Mouse (Mus musculus): Measurements from ENCODE around the gene Nck2.

The Nck2 gene

DNA sequence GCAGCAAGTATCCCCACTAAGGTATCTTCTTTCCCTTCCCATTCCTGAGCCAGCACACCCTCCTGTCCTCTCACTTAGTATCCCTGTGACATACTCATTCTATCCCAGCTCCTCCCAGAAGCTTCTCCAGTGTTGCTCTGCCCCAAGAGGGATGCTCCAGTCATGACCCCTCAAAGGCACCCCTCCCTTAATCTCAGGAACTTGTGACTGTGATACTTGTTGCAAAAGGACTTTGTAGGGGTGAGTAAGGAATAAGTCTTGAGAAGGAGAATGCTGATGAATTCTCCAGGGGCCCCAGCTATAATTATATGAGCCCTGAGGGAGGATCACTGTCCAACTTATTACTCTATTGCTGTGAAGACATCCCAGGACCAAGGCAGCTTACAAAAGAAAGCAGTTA lies 7.8 kb upstream of the Nck2 start:
- DNase-seq, result no peak

DNA sequence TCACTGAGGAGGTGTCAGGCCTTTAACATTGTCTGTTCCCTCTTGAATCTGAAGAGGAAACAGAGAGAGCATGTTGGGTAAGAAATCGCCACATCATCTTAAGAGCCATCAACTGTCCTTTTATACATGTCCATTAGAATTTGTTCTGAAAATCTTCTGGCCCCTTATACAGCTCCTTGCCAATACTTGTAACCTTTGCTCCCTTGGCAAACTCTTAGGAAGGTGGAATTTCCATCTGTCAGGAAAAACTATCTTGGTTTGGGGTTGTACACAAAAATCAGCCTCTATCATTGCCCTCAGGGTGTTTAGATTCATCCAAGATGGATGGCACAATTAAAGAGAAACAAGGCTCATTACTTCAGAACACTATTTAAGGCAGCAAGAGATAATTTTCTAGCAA lies 5.1 kb upstream of the Nck2 start:
- no peak for DNase-seq

GRCm38 (mm10) chr1:43442568-43442967 lies 1.8 kb upstream of the Nck2 start:
- DNase-seq, result no peak

DNA sequence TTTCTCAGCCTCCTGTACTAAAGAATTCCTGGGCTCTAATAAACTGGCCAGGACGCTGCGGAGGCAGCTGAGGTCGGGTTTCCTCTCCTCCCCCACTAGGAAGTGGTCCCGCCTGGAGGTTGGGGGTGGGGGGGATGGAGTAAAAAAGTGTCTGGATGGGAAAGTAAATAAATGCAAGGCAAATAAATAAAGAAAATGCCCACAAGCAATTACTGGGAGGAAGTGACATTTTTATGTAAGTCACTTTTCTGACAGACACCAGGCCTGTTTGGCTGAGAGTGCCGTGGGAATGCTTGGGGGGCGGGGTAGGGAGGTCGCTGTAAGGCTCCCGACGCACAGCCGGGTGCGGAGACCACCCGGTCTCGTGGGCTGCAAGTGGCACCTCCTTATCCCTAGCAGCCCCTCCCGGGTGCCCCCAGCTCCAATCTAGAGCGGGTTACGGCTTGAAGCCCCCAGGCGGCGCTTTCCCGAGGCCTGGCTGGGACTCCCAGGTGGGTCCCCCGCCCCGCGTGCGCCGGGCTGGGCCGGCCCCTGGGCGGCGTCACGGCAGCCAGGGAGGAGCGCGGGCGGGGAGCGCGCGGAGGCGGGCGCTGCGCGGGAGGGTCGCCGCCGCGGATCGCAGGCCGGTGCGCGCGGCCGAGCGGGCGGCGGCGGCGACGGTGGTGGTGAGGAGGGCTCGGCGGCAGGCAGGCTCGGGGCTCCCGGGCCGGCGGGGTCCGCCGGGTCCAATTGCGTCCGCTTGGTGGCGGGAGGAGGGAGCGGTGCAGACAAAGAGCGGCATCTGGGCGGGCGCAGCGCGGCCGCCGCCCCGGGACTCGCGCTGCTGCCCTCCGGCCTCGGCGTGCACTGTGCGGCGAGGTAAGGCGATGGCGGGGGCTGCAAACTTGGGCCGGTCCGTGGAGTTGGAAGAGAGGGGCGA lies 1.1 kb downstream of the Nck2 start:
- peak; percentile 79 to 87 for DNase-seq

GRCm38 (mm10) chr1:43446089-43446533 lies 1.7 kb downstream of the Nck2 start:
- peak; percentile 68 to 75 for DNase-seq

DNA sequence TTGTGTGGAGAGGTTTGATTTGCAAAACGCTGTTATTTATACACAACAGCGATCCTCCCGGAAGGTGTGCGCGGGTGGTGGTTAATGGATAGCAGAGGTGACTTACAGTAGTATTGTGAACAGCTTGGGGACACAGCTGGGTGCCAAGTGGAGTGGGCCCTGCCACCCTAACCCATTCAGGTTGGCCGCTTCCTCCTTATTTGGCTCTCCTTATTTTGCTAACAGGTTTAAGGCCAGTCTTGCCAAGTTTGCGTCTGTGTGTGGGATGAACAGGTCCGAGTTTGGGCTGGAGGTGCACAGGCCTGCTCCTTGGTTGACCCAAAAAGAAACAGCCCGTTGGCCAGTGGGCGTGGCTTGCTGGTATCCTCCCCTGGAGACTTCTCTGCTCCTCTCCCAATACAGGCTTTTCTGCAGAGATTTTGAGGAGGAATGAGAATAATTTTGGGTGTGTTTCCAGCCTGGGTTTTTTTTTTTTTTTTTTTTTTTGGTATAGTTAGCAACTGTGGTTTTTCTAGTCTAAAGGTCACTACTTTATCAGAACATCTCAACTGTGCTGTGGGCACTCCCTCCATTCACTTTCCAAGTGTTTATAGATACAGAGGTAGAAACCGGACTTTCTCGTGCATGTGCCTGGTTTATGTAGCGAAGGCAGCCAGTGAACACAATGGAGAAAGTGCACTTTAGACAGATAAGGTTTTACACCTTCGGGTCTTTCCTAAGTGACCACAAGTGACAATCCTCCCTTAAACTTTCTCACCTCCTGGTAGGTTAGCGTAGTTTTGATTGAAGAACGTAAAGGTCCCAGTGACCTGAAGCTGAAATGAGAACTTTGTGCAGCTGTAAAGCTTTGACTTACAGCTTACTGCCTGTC lies 2.6 kb downstream of the Nck2 start:
- DNase-seq, result peak; percentile 56 to 68

- no peak for DNase-seq
Observed at GRCm38 (mm10) chr1:43447602-43448287, 3.4 kb downstream of the Nck2 start.

DNA sequence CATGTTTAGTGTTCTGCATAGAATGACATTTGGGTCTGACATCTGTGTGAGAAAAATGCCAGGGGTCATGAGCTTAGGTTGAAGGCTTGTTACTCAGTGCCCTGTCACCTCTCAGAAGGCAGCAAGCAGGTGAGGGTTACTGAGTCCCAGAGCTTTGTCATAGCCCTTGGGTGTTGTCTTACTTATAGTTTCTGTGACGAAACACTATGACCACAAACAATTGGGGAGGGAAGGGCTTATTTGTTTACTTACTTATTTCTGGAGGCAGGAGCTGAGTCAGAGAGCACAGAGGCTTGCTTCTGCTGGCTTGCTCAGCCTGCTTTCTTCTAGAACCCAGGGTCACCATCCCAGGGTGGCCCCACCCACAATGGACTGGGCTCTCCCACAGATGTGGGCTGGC lies 6.4 kb downstream of the Nck2 start:
- no peak for DNase-seq

DNA sequence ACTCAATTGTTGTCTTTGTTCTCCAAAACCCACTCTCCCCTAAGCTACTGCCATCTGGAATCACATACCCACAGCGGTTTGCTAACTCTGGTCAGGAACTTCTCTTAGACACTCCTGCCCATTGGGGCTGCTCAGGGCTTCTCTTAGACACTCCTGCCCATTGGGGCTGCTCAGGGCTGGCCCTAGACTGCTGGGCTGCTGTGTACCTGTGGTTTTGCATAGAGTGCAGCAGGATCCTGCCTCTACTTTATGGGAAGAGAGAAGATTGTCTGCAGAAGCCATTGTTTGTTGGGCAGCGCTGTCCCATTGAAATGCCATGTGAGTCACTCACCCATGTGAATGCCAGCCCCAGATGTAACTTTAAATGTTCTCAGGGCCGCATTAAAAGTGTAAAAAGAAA lies 9.3 kb downstream of the Nck2 start:
- no peak for DNase-seq

GRCm38 (mm10) chr1:43454741-43455140 lies 10.4 kb downstream of the Nck2 start:
- no peak for DNase-seq

DNA sequence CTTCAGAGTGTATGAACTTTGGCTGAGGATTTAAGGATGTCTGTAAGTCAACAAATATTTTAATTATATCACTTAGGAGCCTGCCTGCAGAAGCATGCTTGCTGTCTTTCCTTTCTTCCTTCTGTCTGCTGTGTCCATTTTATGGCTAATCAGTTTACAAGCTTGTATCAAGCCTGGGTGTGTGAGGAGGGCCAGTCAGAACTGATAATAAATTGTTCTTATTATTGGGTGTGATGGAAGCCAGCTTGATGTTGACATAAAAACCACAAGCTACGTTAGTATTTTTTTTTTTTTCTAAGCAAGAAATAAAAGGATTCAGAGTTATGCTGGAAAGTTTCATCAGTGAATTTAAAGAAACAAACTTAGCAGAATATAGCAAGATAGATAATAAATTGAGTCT lies 10.8 kb downstream of the Nck2 start:
- no peak for DNase-seq

- no peak for DNase-seq
Observed at GRCm38 (mm10) chr1:43457012-43457766, 12.8 kb downstream of the Nck2 start.

DNA sequence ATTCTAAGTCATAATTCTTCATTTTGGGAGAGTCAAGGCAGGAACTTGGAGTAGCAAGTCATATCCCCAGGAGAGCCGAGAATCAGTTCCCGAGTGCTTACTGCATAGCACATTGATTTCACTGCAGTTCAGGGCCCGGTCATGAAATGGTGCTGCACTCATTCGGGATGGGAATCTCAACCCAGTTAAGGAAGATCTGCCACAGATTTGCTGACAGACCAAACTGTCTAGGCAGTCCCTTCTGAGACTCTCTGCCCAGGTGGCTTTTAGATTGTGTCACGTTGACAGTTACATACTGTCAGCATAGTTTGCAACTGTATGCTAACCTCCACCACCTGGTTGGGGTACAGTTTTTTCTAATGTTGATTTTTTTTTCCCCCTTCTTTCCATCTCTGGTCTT lies 16.1 kb downstream of the Nck2 start:
- no peak for DNase-seq

DNA sequence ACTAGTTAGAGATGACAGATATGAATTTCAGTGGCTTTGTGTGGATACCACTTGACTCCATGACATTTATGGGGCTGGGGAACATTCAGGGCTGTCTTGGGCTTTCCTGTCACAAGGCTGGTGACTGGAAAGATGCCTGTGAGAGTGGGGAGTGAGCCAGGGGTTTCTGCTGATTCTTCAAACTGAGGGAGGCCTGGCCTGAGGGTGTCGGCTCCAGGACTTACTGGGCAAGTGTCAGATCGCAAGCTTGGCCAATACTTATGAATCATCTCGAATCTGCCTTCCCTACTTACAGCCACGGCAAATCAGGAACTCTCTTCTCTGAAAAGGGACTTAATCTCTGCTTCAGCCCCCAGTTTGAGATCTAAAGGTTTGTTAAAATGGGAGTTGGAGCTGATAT lies 18.3 kb downstream of the Nck2 start:
- DNase-seq, result no peak

DNA sequence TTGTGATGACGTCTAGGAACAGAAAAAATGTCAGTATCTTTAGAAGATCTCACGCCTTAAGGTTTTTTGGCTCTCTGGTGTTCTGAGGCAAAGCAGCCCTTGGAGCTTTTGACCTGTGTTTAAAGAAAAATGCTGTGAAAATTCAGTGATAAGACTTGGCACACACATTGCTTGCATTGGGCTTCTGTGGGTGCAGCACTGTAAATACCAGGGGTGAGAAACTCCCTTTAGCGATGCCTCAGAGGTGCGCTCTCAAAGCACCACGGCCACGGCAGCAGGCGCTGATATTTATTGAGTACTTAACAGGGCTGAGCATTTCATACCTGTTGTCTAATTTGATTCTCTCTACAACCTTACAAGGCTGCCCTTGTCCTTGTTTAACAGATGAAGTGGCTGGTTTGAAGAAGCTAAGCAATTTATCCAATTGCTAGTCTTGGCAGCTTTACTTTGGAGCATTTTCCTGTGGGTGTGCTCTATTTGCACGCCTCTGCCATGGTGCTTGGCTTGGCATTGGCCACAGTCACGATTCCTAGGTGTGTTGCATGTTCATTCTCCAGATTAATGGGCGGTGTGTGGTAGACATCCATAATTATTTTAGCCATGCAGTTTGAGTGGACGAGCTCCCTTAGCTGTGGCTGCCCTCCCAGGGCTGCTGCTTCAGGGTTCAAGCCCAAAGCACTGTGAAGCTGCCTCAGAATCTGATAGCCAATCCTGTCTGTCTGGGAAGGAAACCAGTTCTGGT lies 19.7 kb downstream of the Nck2 start:
- DNase-seq, result no peak

GRCm38 (mm10) chr1:43464976-43465375 lies 20.6 kb downstream of the Nck2 start:
- no peak for DNase-seq

DNA sequence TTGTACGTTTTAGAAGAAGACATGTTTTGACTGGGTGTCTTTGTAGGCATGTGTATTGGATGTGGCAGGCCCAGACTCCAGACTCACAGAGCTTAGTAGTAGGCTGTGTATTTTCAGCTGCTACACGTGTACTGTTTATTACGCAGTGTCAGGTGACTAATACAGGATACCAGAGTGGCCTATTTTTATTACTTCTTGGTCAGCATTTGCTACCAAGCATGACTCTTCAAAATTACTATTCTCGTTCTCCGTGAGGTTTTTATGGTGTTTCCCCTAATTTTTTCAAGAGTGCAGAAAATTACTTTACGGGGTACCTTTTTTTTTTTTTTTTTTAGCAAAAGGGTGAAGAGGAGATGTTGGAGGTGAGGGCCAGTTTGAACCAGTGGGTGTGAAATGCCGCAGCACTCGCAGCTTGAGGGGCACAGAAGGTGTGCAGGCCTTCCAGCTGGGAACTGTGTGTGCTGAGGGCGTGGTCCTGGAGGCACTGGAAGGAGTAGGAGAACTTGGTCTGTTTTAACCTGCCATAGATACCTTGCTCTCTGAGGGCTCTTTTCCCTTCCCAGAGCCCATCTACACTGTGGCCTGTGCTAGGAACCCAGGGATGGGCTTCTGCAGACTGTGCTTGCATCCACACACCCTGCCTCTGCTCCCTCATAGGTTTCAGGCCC lies 21.7 kb downstream of the Nck2 start:
- no peak for DNase-seq

GRCm38 (mm10) chr1:43467656-43468055 lies 23.3 kb downstream of the Nck2 start:
- peak; percentile 54 to 59 for DNase-seq

GRCm38 (mm10) chr1:43468207-43468606 lies 23.8 kb downstream of the Nck2 start:
- DNase-seq, result no peak

DNA sequence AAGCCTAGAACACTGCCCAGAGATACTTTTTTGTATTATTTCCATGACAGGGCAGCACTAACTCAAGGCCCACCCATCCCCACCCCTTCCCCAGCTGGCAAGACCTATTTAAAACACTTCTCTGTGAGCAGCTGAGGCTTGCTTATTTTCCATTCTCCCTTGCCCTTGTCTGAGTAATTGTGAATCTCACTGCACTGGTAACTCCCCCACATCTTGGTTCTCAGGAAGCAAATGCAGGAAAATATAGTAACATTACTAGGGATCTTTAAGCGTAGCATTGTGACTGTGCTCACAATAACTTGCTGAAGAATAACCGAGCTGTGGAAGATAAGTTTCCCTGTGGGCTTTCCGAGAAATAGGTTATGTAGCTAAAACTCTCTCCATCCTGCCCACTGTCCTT lies 24.6 kb downstream of the Nck2 start:
- DNase-seq, result no peak
